Mouse (Mus musculus) midbrain, embryonic 12.5 days (tissue): ENCODE measurements at regions not wholly inside any gene's neighbourhood (a gene's known extent, or its start where the extent isn't known, plus 50 kb on each side); places are given as distances from the start of the nearest gene placed in this dataset.

Experiments used
- ATAC-seq: fragments of 200-750 bp; cut with Nextera tagmentation; 2 replicates; pipeline ENCODE4 v1.8.0; 2017; ENCODE audit warnings: low read depth, moderate TSS enrichment, moderate library complexity; ENCODE audit not compliant: low FRiP score
- H3K27ac ChIP-seq: fragments of 300-500 bp; sonication (generic); replicated peaks from 2 replicates; pipeline ENCODE4 v1.5.1; 2016; ENCODE audit warnings: mild to moderate bottlenecking
- H3K27me3 ChIP-seq: fragments of 300-500 bp; sonication (generic); 2 replicates; pipeline ENCODE4 v1.6.1; 2016; ENCODE audit warnings: mild to moderate bottlenecking
- H3K36me3 ChIP-seq: fragments of 300-500 bp; sonication (generic); 2 replicates; pipeline ENCODE4 v1.6.1; 2016
- H3K4me1 ChIP-seq: fragments of 300-500 bp; sonication (generic); 2 replicates; pipeline ENCODE4 v1.6.1; 2016
- H3K4me2 ChIP-seq: fragments of 300-500 bp; sonication (generic); replicated peaks from 2 replicates; pipeline ENCODE4 v1.6.1; 2016; ENCODE audit warnings: mild to moderate bottlenecking, moderate library complexity
- H3K4me3 ChIP-seq: fragments of 300-500 bp; sonication (generic); 2 replicates; pipeline ENCODE4 v1.5.1; 2016; ENCODE audit warnings: mild to moderate bottlenecking
- H3K9ac ChIP-seq: fragments of 300-500 bp; sonication (generic); replicated peaks from 2 replicates; pipeline ENCODE4 v1.6.1; 2016; ENCODE audit warnings: mild to moderate bottlenecking, moderate library complexity
- H3K9me3 ChIP-seq: fragments of 300-500 bp; sonication (generic); 2 replicates; pipeline ENCODE4 v1.6.1; 2016; ENCODE audit warnings: mild to moderate bottlenecking
- WGBS: fragments of 180-500 bp; shearing (Covaris S2); methylation state at CpG from one replicate; pipeline ENCODE4 v1.1.7; 2016; 5-methylcytosine and 5-hydroxymethylcytosine counted together

- Histone ChIP-seq H3K4me2 (no peak overlapping the region), H3K9me3 (no peaks in the 10 kb centered on the region), H3K27me3 (no peaks in the 10 kb centered on the region), H3K4me1 (no peaks in the 10 kb centered on the region), H3K27ac (no peak overlapping the region), H3K36me3 (no peaks in the 10 kb centered on the region), H3K9ac (no peak overlapping the region), H3K4me3 (no peak overlapping the region)
- ATAC-seq = no peak
- WGBS = 88% methylated on average over 2 of the region's 2 CpGs
Observed at GRCm38 (mm10) chr2:124816814-124817213, 251.1 kb upstream of the Slc24a5 start.

DNA sequence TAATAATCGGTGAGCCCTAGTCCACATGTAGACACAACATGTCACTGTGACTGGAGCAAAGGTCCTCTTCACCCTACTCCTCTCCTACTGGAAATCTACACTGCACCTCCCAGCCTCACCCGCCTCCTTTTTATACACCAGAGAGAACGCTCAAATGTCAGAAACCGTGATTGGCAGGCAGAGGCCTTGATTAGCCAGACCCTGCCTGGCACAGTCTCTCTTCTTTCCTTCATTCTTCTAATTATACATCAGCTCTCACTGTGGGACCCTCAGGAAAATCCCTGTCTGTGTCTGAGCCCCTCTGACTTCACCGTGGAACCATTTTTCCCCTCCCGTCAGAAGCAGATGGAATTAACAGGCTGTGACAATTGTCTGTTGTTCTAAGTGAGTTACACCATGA, 248.1 kb upstream of the Slc24a5 start:
- 74% methylated on average over 6 of the region's 6 CpGs for WGBS
- Histone ChIP-seq H3K4me2 (no peak overlapping the region), H3K4me1 (no peaks in the 10 kb centered on the region), H3K4me3 (no peak overlapping the region), H3K27me3 (no peaks in the 10 kb centered on the region), H3K9ac (no peak overlapping the region), H3K9me3 (no peaks in the 10 kb centered on the region), H3K36me3 (no peaks in the 10 kb centered on the region), H3K27ac (no peak overlapping the region)
- no peak for ATAC-seq

DNA sequence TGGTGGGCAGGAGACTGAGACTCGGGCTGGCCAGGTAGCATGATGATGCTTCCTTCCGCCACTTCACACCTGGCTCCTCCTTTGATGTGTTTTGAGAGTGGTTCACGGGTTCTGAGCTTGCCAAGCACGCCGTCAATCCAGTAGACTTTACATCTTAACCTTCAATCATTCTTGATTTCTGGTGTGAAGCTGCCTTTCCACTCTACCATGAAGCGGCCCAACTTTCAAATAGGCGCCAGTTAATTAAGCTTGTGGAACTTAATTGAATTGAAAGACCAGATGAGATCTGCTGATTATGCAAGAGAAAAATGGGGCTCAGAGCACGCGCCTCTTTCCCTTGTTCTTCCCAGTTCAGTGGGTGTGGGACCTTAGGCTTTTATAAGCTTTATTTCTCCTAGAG, 247.1 kb upstream of the Slc24a5 start:
- Histone ChIP-seq H3K27ac (no peak overlapping the region), H3K36me3 (no peaks in the 10 kb centered on the region), H3K4me2 (no peak overlapping the region), H3K9me3 (no peaks in the 10 kb centered on the region), H3K4me1 (no peaks in the 10 kb centered on the region), H3K27me3 (no peaks in the 10 kb centered on the region), H3K4me3 (no peak overlapping the region), H3K9ac (no peak overlapping the region)
- 90% methylated on average over 9 of the region's 9 CpGs for WGBS
- no peak for ATAC-seq

GRCm38 (mm10) chr2:124821366-124821765, 246.6 kb upstream of the Slc24a5 start:
- no peak overlapping the region for H3K4me3 ChIP-seq
- no peaks in the 10 kb centered on the region for H3K27me3 ChIP-seq
- WGBS = 88% methylated on average over 4 of the region's 4 CpGs
- H3K27ac ChIP-seq = no peak overlapping the region
- no peaks in the 10 kb centered on the region for H3K4me1 ChIP-seq
- no peak overlapping the region for H3K9ac ChIP-seq
- H3K4me2 ChIP-seq = no peak overlapping the region
- no peaks in the 10 kb centered on the region for H3K36me3 ChIP-seq
- no peak for ATAC-seq
- no peaks in the 10 kb centered on the region for H3K9me3 ChIP-seq

DNA sequence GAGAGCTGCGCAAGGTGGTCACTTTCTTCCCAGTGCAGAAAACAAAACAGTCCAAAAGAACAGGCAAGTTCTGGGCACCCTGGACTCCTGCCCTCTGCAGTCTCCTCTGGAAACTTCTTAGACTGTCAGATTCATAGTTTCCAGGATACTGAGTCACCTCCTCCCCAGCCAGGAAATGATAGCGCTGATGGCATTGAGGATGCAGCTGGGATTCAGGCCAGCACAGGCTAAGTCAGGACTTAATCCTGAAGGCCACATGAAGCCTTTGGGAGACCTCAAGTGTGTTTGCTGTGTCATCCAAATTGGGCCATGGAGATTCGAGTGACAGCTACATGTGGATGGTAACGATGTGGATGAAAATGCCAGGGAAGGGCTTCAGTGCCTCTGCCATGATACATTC, 219.1 kb upstream of the Slc24a5 start:
- H3K36me3 ChIP-seq = no peaks in the 10 kb centered on the region
- H3K27me3 ChIP-seq = no peaks in the 10 kb centered on the region
- no peak for ATAC-seq
- H3K4me3 ChIP-seq = no peak overlapping the region
- H3K27ac ChIP-seq = no peak overlapping the region
- no peaks in the 10 kb centered on the region for H3K9me3 ChIP-seq
- WGBS = 95% methylated on average over 4 of the region's 4 CpGs
- H3K4me2 ChIP-seq = no peak overlapping the region
- H3K9ac ChIP-seq = no peak overlapping the region
- no peaks in the 10 kb centered on the region for H3K4me1 ChIP-seq

- Histone ChIP-seq H3K9me3 (no peaks in the 10 kb centered on the region), H3K4me1 (no peaks in the 10 kb centered on the region), H3K36me3 (no peaks in the 10 kb centered on the region), H3K27me3 (no peaks in the 10 kb centered on the region), H3K9ac (no peak overlapping the region), H3K27ac (no peak overlapping the region), H3K4me3 (no peak overlapping the region), H3K4me2 (no peak overlapping the region)
- 80% methylated on average over 3 of the region's 3 CpGs for WGBS
- no peak for ATAC-seq
Observed at GRCm38 (mm10) chr2:124858504-124858903, 209.4 kb upstream of the Slc24a5 start.

DNA sequence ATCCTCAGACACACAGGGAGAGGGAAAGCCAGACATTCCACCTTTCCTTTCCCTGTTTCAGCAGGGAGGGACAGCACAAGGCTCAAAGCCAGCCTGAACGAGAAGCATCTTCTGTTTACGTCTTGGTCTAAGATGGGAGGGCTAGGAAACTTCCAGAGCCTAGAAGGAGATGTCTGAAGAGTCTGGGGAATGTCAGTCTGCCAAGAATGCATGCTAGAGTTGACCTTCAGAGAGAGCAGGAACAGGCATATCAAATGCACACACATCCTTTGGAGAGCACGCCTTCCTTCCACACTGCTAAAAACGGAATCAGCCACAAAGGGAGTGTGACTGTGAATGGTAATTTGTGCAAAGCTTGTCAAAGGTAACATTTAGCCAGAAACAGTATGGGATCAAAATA, 179.7 kb upstream of the Slc24a5 start:
- WGBS = 49% methylated on average over 4 of the region's 4 CpGs
- Histone ChIP-seq H3K27ac (no peak overlapping the region), H3K9me3 (no peaks in the 10 kb centered on the region), H3K27me3 (no peaks in the 10 kb centered on the region), H3K36me3 (no peaks in the 10 kb centered on the region), H3K4me2 (no peak overlapping the region), H3K9ac (no peak overlapping the region), H3K4me3 (no peak overlapping the region), H3K4me1 (no peaks in the 10 kb centered on the region)
- ATAC-seq = no peak

GRCm38 (mm10) chr2:124895002-124895401, 172.9 kb upstream of the Slc24a5 start:
- no peak overlapping the region for H3K4me3 ChIP-seq
- H3K36me3 ChIP-seq = no peaks in the 10 kb centered on the region
- no peaks in the 10 kb centered on the region for H3K4me1 ChIP-seq
- H3K27me3 ChIP-seq = no peaks in the 10 kb centered on the region
- ATAC-seq = no peak
- H3K27ac ChIP-seq = no peak overlapping the region
- H3K9ac ChIP-seq = no peak overlapping the region
- H3K4me2 ChIP-seq = no peak overlapping the region
- H3K9me3 ChIP-seq = no peaks in the 10 kb centered on the region
- 95% methylated on average over 4 of the region's 4 CpGs for WGBS

DNA sequence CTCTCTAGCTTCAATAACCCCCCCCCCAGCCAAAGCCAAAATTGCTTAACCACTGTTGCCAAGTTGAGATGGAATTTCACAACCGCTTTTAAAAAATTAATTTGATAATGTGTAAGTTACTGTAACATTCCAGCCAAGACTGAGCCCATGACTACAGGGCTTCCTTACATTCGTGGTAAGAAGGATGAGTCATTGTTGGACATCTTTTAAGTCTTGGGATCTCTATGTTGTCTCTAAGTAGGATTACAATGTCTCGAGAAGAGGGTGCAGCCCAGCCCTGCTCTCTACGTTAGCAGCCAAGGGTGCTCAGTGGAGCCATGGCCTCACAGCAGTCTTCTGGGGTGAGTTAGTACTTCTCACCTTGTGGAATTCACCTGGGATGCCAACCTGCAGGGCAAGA, 164.4 kb upstream of the Slc24a5 start:
- WGBS = 85% methylated on average over 4 of the region's 4 CpGs
- Histone ChIP-seq H3K27me3 (no peaks in the 10 kb centered on the region), H3K9ac (no peak overlapping the region), H3K4me2 (no peak overlapping the region), H3K27ac (no peak overlapping the region), H3K9me3 (no peaks in the 10 kb centered on the region), H3K4me3 (no peak overlapping the region), H3K4me1 (no peaks in the 10 kb centered on the region), H3K36me3 (no peaks in the 10 kb centered on the region)
- ATAC-seq = no peak

- H3K27ac ChIP-seq = no peak overlapping the region
- no peak for ATAC-seq
- H3K27me3 ChIP-seq = no peaks in the 10 kb centered on the region
- H3K9ac ChIP-seq = no peak overlapping the region
- no peaks in the 10 kb centered on the region for H3K4me1 ChIP-seq
- no peaks in the 10 kb centered on the region for H3K36me3 ChIP-seq
- no peaks in the 10 kb centered on the region for H3K9me3 ChIP-seq
- WGBS = 78% methylated on average over 1 of the region's 1 CpGs
- H3K4me3 ChIP-seq = no peak overlapping the region
- no peak overlapping the region for H3K4me2 ChIP-seq
Observed at GRCm38 (mm10) chr2:124905076-124905475, 162.8 kb upstream of the Slc24a5 start.

GRCm38 (mm10) chr2:124918986-124919761, 148.8 kb upstream of the Slc24a5 start:
- Histone ChIP-seq H3K27ac (no peak overlapping the region), H3K9ac (no peak overlapping the region), H3K4me2 (no peak overlapping the region), H3K4me1 (no peaks in the 10 kb centered on the region), H3K4me3 (no peak overlapping the region), H3K9me3 (no peaks in the 10 kb centered on the region), H3K27me3 (no peaks in the 10 kb centered on the region), H3K36me3 (no peaks in the 10 kb centered on the region)
- ATAC-seq = no peak
- 54% methylated on average over 7 of the region's 7 CpGs for WGBS

GRCm38 (mm10) chr2:124919762-124920255, 148.1 kb upstream of the Slc24a5 start:
- Histone ChIP-seq H3K27ac (no peak overlapping the region), H3K9ac (no peak overlapping the region), H3K9me3 (no peaks in the 10 kb centered on the region), H3K36me3 (no peaks in the 10 kb centered on the region), H3K4me1 (no peaks in the 10 kb centered on the region), H3K4me3 (no peak overlapping the region), H3K27me3 (no peaks in the 10 kb centered on the region), H3K4me2 (no peak overlapping the region)
- ATAC-seq = no peak
- 43% methylated on average over 1 of the region's 1 CpGs for WGBS

- ATAC-seq = no peak
Observed at GRCm38 (mm10) chr2:124920265-124920664, 147.7 kb upstream of the Slc24a5 start.

More at GRCm38 (mm10) chr2:124920265-124920664, 147.7 kb upstream of the Slc24a5 start:
- Histone ChIP-seq H3K4me2 (no peak overlapping the region), H3K27me3 (no peaks in the 10 kb centered on the region), H3K9me3 (no peaks in the 10 kb centered on the region), H3K9ac (no peak overlapping the region), H3K4me3 (no peak overlapping the region), H3K4me1 (no peaks in the 10 kb centered on the region), H3K36me3 (no peaks in the 10 kb centered on the region), H3K27ac (no peak overlapping the region)
- 79% methylated on average over 2 of the region's 2 CpGs for WGBS
